Mouse (Mus musculus): ENCODE measurements around the gene Porcn.

Gene Porcn

DNA sequence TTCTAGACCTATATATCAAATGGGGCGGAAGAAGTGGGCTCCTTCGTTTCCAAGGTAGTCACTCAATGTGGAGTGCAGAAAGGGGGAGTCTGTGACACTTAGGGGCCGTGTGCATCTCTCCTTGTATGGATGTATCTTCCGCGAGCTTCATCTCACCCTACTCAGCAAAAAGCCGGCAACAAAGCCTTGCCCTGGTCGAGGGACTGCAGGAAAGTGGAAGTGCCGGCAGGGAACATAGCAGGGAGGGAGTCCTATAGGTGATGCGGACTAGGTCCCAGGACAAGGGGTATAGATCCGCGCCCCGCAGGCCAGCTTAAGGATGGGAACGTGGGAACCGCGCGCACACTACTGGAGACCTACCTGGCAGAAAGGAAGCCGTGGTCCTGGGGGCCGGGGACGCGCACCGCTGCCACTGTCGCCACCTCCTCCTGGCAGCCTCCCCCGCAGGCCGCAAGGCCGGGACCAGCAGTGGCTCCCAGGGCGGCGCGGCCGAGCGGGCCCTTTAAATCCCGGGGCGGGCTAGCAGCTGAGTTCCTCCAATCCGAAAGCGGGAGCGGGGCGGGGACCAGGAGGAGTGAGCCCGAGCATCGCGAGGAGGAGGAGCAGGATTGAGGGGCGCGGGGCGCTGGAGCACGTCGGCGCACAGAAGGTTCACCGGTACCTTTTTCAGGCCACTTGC is at the start of gene Porcn:
Gene Porcn, minus strand, starts transcription at position 511 of the 679 bp plus-strand sequence.
- peak; percentile 85 for DNase-seq

DNA sequence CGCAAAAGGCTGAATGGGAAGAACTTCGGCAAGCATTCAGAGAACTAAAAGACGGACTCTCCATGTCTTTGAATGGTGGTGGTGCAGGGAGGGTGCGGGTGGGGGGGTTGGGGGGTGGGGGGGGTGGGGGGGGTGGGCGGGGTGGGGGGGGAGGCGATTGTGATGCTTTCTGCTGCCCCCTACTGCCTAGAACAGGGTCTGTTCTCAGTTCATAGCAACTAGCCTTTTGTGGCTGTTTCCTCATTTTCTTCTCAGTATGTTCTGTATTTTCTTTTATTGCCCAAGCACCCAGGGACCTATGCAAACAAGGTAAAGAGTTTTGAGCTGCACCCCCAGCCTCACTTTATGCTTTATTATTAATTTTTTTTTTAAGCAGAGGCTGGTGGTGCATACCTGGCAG is 49.5 kb upstream of the Porcn start:
- no peak for DNase-seq

- no peak for DNase-seq
These were observed 47.4 kb upstream of the Porcn start for GRCm38 (mm10) chrX:8253711-8254110.

DNA sequence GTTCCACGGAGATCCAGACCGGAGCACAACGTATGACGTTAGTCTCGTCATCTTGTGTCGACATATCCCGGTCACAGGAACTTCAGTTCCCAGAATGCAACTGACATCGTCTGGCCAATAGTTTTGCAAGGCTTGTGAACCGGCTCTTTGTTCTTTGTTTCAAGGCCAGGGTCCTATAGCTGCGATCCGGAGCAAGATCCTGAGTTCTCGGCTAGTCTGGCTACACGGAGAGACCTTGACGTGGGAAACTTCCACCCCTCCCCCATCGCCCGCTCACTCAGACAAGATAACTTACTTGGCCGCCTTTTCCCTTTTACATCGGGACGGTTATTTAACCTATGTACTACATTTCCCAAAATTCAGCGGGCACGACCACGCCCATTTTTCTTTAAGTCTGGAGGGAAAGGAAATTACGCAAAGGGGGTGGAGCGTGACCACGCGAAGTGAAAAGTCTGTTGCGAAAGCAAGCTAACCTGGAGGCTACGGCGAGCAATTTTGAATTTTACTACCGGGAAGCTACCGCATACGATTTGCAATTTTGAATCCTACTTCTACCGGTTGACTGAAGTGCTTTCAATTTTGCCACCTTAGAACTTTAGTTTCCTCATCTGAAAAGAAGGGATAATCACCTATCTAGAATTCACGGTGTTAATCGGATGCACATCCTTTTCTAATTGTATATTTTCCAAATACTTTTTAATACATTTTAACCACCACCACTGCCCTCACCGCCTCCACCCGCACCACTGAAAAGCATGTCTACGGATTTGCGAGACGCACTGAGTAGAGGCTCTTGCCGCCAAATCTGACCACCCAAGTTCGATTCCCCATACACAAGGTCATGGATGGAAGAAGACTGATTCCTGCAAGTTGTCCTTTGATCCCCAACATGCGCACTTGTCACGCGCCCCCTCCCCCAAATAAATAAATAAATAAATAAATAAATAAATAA is 46.3 kb upstream of the Porcn start, which contains the start of gene Ftsj1:
Gene Ftsj1, minus strand, starts transcription at position 73 of the 952 bp plus-strand sequence.
- peak; percentile 56 for DNase-seq

- DNase-seq: no peak
These were observed 45.5 kb upstream of the Porcn start for GRCm38 (mm10) chrX:8251789-8252333.

GRCm38 (mm10) chrX:8248542-8249120 is 42.3 kb upstream of the Porcn start:
- DNase-seq: no peak

GRCm38 (mm10) chrX:8247680-8248079 is 41.4 kb upstream of the Porcn start:
- no peak for DNase-seq

GRCm38 (mm10) chrX:8238804-8239395 is 32.6 kb upstream of the Porcn start:
- DNase-seq: no peak

- DNase-seq: no peak
These were observed 30.4 kb upstream of the Porcn start for GRCm38 (mm10) chrX:8236704-8237103.

GRCm38 (mm10) chrX:8233602-8234001 is 27.3 kb upstream of the Porcn start:
- DNase-seq: no peak

- no peak for DNase-seq
These were observed 23.9 kb upstream of the Porcn start for GRCm38 (mm10) chrX:8230272-8230671.

GRCm38 (mm10) chrX:8223473-8223872 is 17.1 kb upstream of the Porcn start:
- no peak for DNase-seq

GRCm38 (mm10) chrX:8222678-8223421 is 16.5 kb upstream of the Porcn start:
- DNase-seq: no peak

DNA sequence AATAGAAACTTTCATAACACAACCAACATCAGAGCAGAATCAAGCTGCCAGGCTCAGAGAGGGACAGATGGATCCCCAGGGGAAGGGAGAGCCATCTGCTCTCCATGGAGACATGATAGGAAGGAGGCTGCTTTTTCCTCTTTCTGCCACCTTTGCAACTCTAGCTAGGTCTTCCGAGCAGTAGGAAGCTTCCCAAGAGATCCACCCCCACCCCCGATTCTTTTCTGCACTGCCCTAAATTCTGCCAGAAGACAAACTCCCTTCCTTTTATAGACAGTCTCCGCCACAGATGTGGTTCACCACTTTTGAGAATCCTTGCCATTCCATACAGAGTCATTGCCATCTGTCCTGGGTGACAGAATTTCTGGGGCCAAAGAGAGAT is 16.0 kb upstream of the Porcn start:
- no peak for DNase-seq

- no peak for DNase-seq
These were observed 13.3 kb upstream of the Porcn start for GRCm38 (mm10) chrX:8219651-8220050.

DNA sequence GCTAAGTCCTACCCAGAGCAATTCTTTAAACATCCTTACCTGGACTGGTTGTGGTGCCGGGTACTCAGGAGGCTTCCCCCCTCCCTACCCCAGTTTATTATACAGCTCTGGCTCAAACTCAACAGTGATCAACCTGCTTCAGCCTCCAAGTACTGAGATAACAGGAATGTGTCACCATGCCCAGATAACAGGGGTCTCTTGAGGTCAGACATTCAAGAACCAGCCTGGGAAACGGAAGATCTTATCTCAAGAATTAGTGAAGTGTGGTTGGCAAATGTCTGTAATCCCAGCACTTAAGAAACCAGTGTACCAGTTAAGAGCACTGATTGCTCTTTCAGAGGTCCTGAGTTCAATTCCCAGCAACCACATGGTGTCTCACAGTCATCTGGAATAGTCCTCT is 11.8 kb upstream of the Porcn start:
- DNase-seq: no peak

DNA sequence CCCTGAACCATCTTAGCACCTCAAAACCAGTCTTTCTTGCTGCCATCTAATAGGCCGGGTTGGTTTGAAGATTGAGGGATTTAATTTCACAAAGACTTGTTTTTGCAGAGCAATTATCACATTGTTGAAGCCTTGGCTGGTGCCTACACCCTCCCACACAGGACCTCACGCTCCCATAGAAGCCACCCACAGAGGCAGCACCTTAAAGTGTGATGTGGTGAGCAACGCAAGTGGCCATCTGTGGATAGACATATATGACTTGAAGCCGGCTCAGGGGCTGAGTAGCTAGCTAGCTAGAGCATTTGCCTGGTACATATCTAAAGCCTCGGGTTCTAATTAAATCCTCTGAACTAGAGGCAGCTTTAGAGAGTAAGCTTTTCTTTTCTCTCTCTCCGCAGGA is 11.1 kb upstream of the Porcn start:
- DNase-seq: no peak

GRCm38 (mm10) chrX:8211490-8212207 is 5.3 kb upstream of the Porcn start:
- DNase-seq: no peak

DNA sequence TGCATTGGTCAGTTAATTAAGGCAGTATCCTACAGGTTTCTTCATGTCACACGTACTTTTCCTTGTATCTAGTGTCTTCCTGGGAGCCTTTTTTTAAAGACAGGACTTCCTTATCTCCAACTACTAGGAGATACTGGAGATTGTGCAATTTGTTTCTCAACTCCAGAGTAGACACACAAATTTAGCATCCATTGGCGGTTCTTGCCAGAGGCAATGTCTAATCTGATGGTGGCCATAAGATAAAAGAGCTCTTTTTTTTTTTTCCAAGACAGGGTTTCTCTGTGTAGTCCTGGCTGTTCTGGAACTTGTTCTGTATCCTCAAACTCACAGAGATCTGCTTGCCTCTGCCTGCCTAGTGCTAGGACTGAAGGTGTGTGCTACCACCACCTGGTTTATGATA is 3.4 kb upstream of the Porcn start:
- DNase-seq: no peak

DNA sequence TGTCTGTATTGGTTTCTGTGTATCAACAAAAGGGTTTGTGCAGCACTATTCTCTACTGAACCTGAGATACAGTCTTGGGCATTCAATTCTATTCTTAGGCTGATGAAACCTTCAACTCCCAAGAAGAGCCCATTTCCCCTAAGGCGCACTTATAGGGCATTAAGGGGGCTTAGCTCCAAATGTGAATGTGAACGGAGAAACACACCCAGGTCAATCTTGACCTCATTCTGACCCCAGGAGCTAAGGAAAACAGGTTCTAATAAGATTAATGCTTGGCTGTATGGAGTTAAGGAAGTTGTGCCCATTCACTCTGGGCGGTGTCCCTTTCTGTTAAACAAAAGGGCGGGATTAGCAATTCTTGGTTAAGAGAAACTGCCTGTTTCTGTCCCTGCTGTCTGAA is 899 bp upstream of the Porcn start:
- no peak for DNase-seq

DNA sequence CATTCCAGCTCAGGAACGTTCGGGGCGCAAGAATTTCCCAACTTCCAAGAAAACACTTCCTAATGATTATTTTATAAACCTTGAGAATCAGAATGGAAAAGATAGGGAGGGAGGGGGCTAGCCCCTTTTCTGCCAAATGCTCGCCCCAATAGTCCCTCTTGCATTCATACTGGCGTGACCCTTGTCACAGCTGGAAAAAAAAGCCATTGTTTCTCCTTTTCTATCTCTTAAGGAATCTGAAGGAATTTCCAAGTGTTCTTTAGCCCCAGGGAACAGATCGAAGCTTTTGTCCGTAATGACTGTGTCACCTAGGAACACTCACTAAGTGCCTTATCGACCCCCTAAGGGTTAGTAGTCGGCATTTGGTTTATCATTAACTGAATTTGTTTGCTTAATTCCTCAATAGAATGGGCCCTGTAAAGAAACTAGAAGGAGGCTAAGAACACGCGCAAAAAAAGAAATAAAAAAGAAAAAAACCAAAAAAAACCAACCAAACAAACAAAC is 421 bp upstream of the Porcn start:
- DNase-seq: no peak
